Comparison of ENCODE assay signal across 22 mouse cellular contexts in the genomic region with DNA sequence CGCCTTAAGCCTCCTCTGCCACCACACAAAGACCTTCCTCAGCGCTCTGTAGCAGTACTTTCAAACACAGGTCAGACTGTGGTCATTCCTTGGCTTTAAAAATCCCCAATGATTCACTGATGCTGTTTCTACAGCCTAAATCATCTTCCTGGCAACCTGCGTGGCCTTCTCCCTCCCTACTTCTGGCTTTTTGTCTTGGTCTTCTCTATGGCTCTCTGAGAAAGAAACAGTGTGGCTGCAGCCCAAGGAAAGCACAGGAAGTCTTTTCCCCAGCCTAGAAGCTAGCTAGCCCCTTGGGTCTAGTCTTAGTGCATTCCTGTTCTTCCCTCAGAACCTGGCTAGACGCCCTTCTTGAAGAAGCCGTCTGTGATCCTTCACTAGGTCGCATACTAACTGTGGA.
"Had no signal": no experiment of that assay in that cellular context is flagged by ENCODE, and none has a peak within 500 bp of the region (broad histone marks: within the 10 kb centered on the region; RNA-seq: fewer than 3 reads in every experiment).

No protein-coding gene starts in this region.

- ATAC-seq: liver, postnatal 0 days; midbrain, embryonic 13.5 days had no signal

- H3K4me3 ChIP-seq: layer of hippocampus, adult 2 months; limb, embryonic 15.5 days; lung, embryonic 15.5 days; megakaryocyte, embryonic 14.5 days; midbrain, embryonic 10.5 days; midbrain, embryonic 13.5 days; stomach, embryonic 15.5 days had no signal

- H3K27me3 ChIP-seq: limb, embryonic 15.5 days; lung, embryonic 15.5 days; megakaryocyte, embryonic 14.5 days; midbrain, embryonic 13.5 days; stomach, embryonic 15.5 days had no signal

- H3K4me1 ChIP-seq: limb, embryonic 15.5 days; megakaryocyte, embryonic 14.5 days; midbrain, embryonic 10.5 days; midbrain, embryonic 13.5 days; stomach, embryonic 15.5 days had no signal

- DNase-seq: kidney, adult 18-20 months; kidney, adult 9 months; kidney, postnatal 25 days; layer of hippocampus, adult 9-11 months; liver, postnatal 0 days; lung, postnatal 10 days; lung, postnatal 36 days; right cerebral cortex, adult 18-20 months; right cerebral cortex, postnatal 14 days; right cerebral cortex, postnatal 4 days; spleen, adult 18-20 months; thymus, adult 2 months; thymus, postnatal 14 days; thymus, postnatal 4 days had no signal

- H3K36me3 ChIP-seq: limb, embryonic 15.5 days; lung, embryonic 15.5 days; midbrain, embryonic 10.5 days; midbrain, embryonic 13.5 days; stomach, embryonic 15.5 days had no signal

- H3K27ac ChIP-seq: layer of hippocampus, adult 2 months; limb, embryonic 15.5 days; liver, embryonic 14.5 days; lung, embryonic 15.5 days; midbrain, embryonic 10.5 days; midbrain, embryonic 13.5 days; stomach, embryonic 15.5 days had no signal
